Mouse (Mus musculus) limb, embryonic 10.5 days (tissue): ENCODE measurements at regions not wholly inside any gene's neighbourhood (a gene's known extent, or its start where the extent isn't known, plus 50 kb on each side); places are given as distances from the start of the nearest gene placed in this dataset.

Source experiments
- DNase-seq: peaks from one replicate; pipeline ENCODE4 v3.0.0-alpha.2; 2017; ENCODE audit warnings: low spot score
- H3K27ac ChIP-seq: fragments of 300-500 bp; sonication (generic); 2 replicates; pipeline ENCODE4 v1.5.1; 2016; ENCODE audit warnings: mild to moderate bottlenecking
- H3K27me3 ChIP-seq: fragments of 300-500 bp; sonication (generic); 2 replicates; pipeline ENCODE4 v1.6.1; 2016; ENCODE audit warnings: low read depth, mild to moderate bottlenecking; ENCODE audit not compliant: poor library complexity, severe bottlenecking
- H3K36me3 ChIP-seq: fragments of 300-500 bp; sonication (generic); 2 replicates; pipeline ENCODE4 v1.6.1; 2016; ENCODE audit warnings: mild to moderate bottlenecking, moderate library complexity
- H3K4me1 ChIP-seq: fragments of 300-500 bp; sonication (generic); 2 replicates; pipeline ENCODE4 v1.6.1; 2016
- H3K4me3 ChIP-seq: fragments of 300-500 bp; sonication (generic); 2 replicates; pipeline ENCODE4 v1.5.1; 2016; ENCODE audit warnings: mild to moderate bottlenecking, moderate library complexity
- H3K9me3 ChIP-seq: fragments of 300-500 bp; sonication (generic); replicated peaks from 2 replicates; pipeline ENCODE4 v1.6.1; 2016; ENCODE audit warnings: mild to moderate bottlenecking
- WGBS: fragments of 180-500 bp; shearing (Covaris S2); methylation state at CpG from one replicate; pipeline ENCODE4 v1.1.7; 2016; 5-methylcytosine and 5-hydroxymethylcytosine counted together

- H3K36me3 ChIP-seq: no peaks in the 10 kb centered on the region
These were observed 497.7 kb downstream of the Nsun3 start for GRCm38 (mm10) chr16:62288948-62289347.

More at GRCm38 (mm10) chr16:62288948-62289347, 497.7 kb downstream of the Nsun3 start:
- 78% methylated on average over 3 of the region's 3 CpGs for WGBS
- Histone ChIP-seq H3K4me1 (no peaks in the 10 kb centered on the region), H3K27ac (no peak overlapping the region), H3K27me3 (no peaks in the 10 kb centered on the region), H3K4me3 (no peak overlapping the region), H3K9me3 (no peaks in the 10 kb centered on the region)
- DNase-seq: no peak
